Mouse (Mus musculus): ENCODE measurements at regions not wholly inside any gene's neighbourhood (a gene's known extent, or its start where the extent isn't known, plus 50 kb on each side); places are given as distances from the start of the nearest gene placed in this dataset.

DNA sequence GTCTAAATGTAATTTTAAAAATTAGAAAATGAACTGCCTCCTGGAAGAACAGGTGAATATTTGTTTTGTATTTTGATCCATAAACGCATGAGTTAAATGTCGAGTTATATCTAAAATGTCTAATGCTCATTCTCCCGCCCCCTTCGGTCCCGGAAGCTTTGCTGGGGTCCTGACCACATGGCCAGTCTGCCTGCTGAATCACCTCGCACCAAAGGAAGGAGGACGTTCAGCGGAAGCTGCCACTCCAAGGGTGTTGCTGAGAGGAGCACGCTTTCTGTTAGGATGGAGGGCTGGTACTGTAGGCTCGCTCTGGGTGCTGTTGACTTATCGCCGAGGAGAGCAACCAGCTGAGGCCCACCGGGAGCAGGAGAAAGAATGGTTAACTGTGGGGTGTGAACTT is 328.0 kb downstream of the Zfp706 start:
- DNase-seq (ENCODE audit: inconsistent age in 2 of 2, low spot score in 1 of 2), result no peak

DNA sequence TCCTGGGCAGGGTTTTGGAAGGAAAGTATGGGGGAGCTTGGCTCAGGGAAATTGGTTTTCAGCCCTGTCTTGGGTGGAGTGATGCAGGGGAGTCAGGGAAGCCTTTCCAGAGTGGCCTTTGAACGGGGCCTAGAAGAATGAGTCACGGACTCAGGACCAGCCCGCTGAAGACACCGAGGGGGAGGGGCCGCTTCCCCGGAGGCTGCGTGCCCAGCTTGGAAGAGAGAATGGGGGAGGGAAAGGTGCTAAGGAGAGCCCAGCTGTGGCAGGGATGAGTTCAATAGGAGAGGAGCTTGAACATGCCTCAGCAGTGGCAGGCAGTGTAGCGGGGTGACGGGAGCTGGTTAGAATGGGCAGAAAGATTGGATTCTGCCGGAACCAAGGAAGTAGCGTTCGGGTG is 337.8 kb downstream of the Zfp706 start:
- DNase-seq (ENCODE audit: inconsistent age in 2 of 2, low spot score in 1 of 2), result peak; percentile 60 to 75

- DNase-seq (ENCODE audit: inconsistent age in 2 of 2, low spot score in 1 of 2), result no peak
Measured at GRCm38 (mm10) chr15:36666566-36666965, 341.0 kb downstream of the Zfp706 start.

GRCm38 (mm10) chr15:36664391-36664790 is 343.2 kb downstream of the Zfp706 start:
- peak; percentile 53 to 76 for DNase-seq (ENCODE audit: inconsistent age in 2 of 2, low spot score in 1 of 2)

DNA sequence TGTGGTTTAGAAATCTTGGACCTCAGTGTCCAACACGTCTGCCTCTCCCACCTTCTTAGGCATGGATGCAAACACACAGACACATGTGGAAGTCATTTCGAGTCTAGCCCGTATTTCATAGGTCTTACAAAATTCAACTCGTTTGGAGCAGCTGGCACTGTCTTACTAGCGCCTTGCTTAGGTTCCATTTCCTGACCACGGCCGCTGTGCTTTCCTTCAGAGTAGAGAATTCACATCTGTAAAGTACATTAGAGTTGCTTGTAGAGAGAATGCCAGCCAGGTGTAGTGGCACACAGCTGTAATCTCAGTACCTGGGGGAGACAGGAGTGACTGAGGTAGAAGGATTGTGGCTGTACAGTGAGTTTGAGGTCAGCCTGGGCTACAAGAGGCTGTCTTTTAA is 346.6 kb downstream of the Zfp706 start:
- no peak for DNase-seq (ENCODE audit: inconsistent age in 2 of 2, low spot score in 1 of 2)
